Mouse (Mus musculus) thymus, adult 2 months (tissue): ENCODE data around the gene Ampd3. TPM values are rescaled to one million over a fixed set of nuclear protein-coding genes. Genes with fewer than 3 reads are reported as not detected.

ENCODE experiments used
- DNase-seq: peaks from one replicate; pipeline ENCODE4 v3.0.0; 2021
- H3K27ac ChIP-seq: fragments of 200-500 bp; 2 replicates; pipeline ENCODE4 v1.5.1; 2012; ENCODE audit warnings: low read length, control low read depth; ENCODE audit not compliant: control insufficient read depth, insufficient read depth
- H3K27me3 ChIP-seq: fragments of 200-500 bp; 2 replicates; pipeline ENCODE4 v1.6.1; 2012; ENCODE audit warnings: mild to moderate bottlenecking, low read length, moderate library complexity, mixed read lengths; ENCODE audit not compliant: control insufficient read depth, insufficient read depth
- H3K36me3 ChIP-seq: fragments of 200-500 bp; 2 replicates; pipeline ENCODE4 v1.6.1; 2012; ENCODE audit warnings: mild to moderate bottlenecking, low read length, moderate library complexity; ENCODE audit not compliant: control insufficient read depth, insufficient read depth
- H3K4me1 ChIP-seq: fragments of 200-500 bp; replicated peaks from 2 replicates; pipeline ENCODE4 v1.6.1; 2012; ENCODE audit warnings: low read length; ENCODE audit not compliant: control insufficient read depth, insufficient read depth
- H3K4me3 ChIP-seq: fragments of 200-500 bp; 2 replicates; pipeline ENCODE4 v1.5.1; 2012; ENCODE audit warnings: mild to moderate bottlenecking, low read length, control low read depth, moderate library complexity; ENCODE audit not compliant: control insufficient read depth, insufficient read depth
- CTCF ChIP-seq: fragments of 200-500 bp; IDR thresholded peaks from 2 replicates; pipeline ENCODE4 v1.5.1; 2012; ENCODE audit warnings: mild to moderate bottlenecking, control low read depth, low read length, moderate library complexity, borderline replicate concordance; ENCODE audit not compliant: control insufficient read depth, poor library complexity, insufficient read depth; ENCODE audit errors: extremely low read depth
- POLR2A ChIP-seq: fragments of 200-500 bp; IDR thresholded peaks from 2 replicates; pipeline ENCODE4 v1.6.1; 2012; ENCODE audit warnings: mild to moderate bottlenecking, low read length, control low read depth, moderate library complexity; ENCODE audit not compliant: control insufficient read depth, poor library complexity, insufficient read depth; ENCODE audit errors: extremely low read depth
- WGBS: fragments of 180-500 bp; shearing (Covaris S2); methylation state at CpG from one replicate; pipeline ENCODE4 v1.1.7; 2018; 5-methylcytosine and 5-hydroxymethylcytosine counted together
- polyA plus RNA-seq: library from polyadenylated mRNA; depleted of rRNA; stranded (reverse); fragments of >200 nt; gene quantifications from 2 replicates; pipeline ENCODE4 v1.2.3, GENCODE M21; 2012

Ampd3 gene
- polyA plus RNA-seq, 1 experiment = 9.8 TPM

DNA sequence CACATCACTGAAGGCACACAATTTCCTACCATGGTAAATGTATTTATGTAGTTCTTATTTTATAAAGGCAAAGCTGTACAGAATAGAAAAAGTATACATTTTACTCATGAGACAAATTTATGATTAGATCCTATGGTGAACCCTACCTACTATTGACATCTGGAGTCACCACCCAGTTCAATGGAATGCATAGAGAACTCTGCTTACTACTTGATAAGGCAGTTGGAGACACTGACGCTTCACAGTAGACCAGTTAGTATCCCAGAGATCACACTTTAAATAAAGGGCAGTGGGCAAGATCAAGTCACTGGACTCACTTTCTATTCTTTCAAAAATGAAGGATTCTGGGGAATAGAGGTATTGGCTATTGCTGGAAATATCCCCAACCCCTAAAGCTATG lies 46.0 kb downstream of the Ampd3 start:
- no peak overlapping the region for H3K4me3 ChIP-seq
- H3K36me3 ChIP-seq = no peaks in the 10 kb centered on the region
- WGBS = 100% methylated on average over 1 of the region's 1 CpGs
- TF ChIP-seq CTCF (no peak), POLR2A (no peak)
- H3K27ac ChIP-seq = no peak overlapping the region
- DNase-seq = no peak
- no peaks in the 10 kb centered on the region for H3K4me1 ChIP-seq
- no peaks in the 10 kb centered on the region for H3K27me3 ChIP-seq

DNA sequence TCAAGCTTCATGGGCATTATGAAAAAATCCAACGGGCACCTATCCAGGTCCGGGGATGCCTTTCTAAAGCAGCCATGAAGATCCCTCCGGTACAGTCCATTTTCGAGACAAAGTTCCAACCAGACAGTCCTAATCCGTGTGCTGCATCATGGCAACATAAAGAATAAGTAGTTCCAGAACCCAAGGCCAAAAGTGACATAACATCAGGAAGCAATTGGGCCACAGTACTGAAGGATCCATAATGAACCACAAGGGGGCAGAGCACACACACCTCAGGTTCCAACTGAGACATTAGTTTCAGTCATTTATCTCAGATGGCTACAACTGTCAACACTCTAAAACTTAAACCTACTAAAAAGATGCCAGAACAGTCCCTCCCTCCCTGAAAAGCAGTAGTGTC lies 48.0 kb downstream of the Ampd3 start:
- 71% methylated on average over 5 of the region's 5 CpGs for WGBS
- DNase-seq = peak; percentile 48
- Histone ChIP-seq H3K4me1 (no peaks in the 10 kb centered on the region), H3K27me3 (no peaks in the 10 kb centered on the region), H3K36me3 (no peaks in the 10 kb centered on the region), H3K4me3 (no peak overlapping the region), H3K27ac (no peak overlapping the region)
- no peak for TF ChIP-seq POLR2A
- TF ChIP-seq CTCF = no peak

DNA sequence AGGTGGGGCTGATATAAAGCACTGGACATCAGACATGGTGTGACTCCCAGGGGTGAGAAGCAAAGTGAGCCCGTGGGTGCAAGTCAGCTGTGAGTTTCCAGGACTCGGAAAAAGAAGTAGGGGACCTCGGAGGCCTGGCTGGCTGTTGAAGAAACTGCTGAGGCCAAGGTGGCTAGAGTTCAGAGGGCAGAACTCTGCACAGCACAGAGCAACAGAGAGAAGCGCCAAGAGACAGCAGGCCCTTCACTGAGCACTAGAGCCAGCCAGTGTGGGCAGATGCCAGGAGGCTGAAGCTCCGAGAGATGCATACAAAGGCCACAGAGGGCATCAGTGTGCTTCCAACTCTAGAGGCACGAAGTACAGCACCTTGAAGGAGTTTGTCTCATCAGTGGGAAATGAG lies 50.2 kb downstream of the Ampd3 start:
- Histone ChIP-seq H3K4me3 (no peak overlapping the region), H3K36me3 (peaks cover 3% of the 10 kb centered on the region), H3K27ac (no peak overlapping the region), H3K27me3 (no peaks in the 10 kb centered on the region), H3K4me1 (no peaks in the 10 kb centered on the region)
- 89% methylated on average over 6 of the region's 6 CpGs for WGBS
- no peak for DNase-seq
- no peak for TF ChIP-seq POLR2A
- no peak for TF ChIP-seq CTCF

DNA sequence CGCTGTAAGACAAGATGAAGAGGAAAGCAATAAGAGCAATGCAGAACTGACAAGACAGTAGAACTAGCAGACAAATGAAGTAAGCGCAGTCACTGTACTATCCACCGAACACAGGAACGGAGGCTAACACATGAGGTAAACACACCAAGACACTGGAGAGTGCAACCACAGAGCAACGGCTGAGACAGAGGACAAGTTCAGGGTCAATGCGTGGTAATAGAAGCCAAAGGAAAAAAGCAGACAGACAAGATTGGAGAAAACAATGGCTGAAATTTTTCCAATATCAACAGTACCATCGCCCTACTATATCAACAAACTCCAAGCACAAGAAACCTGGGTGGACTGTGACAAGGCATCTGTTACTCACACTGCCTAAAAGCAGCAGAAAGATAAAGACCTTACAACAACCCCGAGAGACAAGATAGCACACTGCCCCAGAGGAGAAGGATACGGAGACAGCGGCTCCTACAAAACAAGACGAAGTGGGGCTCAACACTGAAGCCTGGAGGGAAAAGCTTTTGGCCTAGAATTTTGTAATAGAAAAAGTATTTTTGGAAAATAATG lies 50.9 kb downstream of the Ampd3 start:
- Histone ChIP-seq H3K4me1 (no peaks in the 10 kb centered on the region), H3K27me3 (no peaks in the 10 kb centered on the region), H3K36me3 (peaks cover 4% of the 10 kb centered on the region), H3K4me3 (no peak overlapping the region), H3K27ac (no peak overlapping the region)
- no peak for DNase-seq
- TF ChIP-seq POLR2A (no peak), CTCF (no peak)
- 95% methylated on average over 11 of the region's 11 CpGs for WGBS

DNA sequence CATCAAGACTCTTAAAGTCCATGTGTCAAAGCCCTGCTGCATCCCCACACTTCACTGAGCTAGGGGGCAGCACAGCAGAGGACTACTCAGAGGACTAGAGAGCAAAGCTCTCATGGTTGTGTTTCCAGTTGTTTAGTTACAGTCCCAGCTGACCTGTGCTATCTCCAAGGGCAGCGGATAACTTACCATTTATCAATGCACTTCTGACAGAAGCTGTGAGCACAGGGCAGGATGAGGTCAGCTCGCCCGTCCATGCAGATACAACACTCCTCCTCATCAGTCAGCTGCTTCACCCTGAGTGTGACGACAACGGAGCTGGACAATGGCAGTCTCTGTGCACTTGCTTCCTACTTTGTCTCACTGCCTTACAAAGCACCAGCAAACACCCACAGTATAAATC lies 53.1 kb downstream of the Ampd3 start:
- no peak for TF ChIP-seq POLR2A
- TF ChIP-seq CTCF = no peak
- no peak overlapping the region for H3K4me3 ChIP-seq
- peaks cover 14% of the 10 kb centered on the region for H3K36me3 ChIP-seq
- DNase-seq = no peak
- no peak overlapping the region for H3K27ac ChIP-seq
- no peaks in the 10 kb centered on the region for H3K27me3 ChIP-seq
- peaks cover 8% of the 10 kb centered on the region for H3K4me1 ChIP-seq
- 98% methylated on average over 5 of the region's 5 CpGs for WGBS

DNA sequence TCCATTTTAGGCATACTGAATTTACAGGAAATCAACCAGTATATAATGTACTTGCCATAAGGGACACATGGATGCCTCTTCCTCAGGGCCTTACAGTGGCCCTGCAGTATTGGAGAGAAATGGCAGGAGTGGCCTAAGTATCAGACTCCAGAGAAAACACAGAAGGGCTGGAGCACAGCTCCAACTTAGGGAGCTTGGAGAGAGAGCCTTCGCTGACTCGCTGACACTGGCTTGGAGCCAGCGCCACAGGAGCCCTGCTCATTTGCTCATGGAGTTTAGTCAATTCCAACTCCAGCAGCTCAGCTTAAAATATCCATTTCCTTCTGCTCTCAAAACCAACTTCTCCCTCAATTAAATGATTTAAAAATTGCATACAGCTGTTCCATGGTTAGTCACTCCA lies 53.6 kb downstream of the Ampd3 start:
- DNase-seq = no peak
- H3K4me1 ChIP-seq = peaks cover 8% of the 10 kb centered on the region
- WGBS = 94% methylated on average over 3 of the region's 3 CpGs
- no peak overlapping the region for H3K27ac ChIP-seq
- no peak overlapping the region for H3K4me3 ChIP-seq
- no peak for TF ChIP-seq POLR2A
- no peak for TF ChIP-seq CTCF
- no peaks in the 10 kb centered on the region for H3K27me3 ChIP-seq
- H3K36me3 ChIP-seq = peaks cover 14% of the 10 kb centered on the region

DNA sequence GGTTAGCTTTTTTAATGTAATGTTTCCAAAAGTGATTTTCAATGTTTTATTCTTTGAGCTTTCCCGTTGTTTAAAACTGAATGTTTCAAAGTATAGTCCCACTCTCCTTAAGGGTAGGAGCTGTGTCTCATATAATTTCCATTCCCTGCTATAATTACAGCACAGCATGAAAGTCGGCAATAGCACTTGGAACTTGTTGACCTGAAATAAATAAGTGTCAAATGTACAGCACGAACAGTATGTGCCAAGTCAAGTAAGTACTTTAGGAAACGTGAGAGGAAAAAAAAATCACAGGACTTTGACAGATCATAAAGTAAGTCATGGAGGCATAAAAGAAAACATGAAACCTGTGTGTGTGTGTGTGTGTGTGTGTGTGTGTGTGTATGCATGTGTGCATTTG lies 54.0 kb downstream of the Ampd3 start:
- peaks cover 14% of the 10 kb centered on the region for H3K36me3 ChIP-seq
- DNase-seq = no peak
- WGBS = 94% methylated on average over 4 of the region's 4 CpGs
- no peak overlapping the region for H3K27ac ChIP-seq
- H3K27me3 ChIP-seq = no peaks in the 10 kb centered on the region
- TF ChIP-seq POLR2A = no peak
- no peak for TF ChIP-seq CTCF
- peaks cover 8% of the 10 kb centered on the region for H3K4me1 ChIP-seq
- H3K4me3 ChIP-seq = no peak overlapping the region
